Mouse (Mus musculus) ES-E14 (cell line): ENCODE measurements around the gene Kirrel3. TPM values are rescaled to one million over a fixed set of nuclear protein-coding genes. Genes with fewer than 3 reads are reported as not detected.

Source experiments
- DNase-seq: peaks from one replicate; pipeline ENCODE4 v3.0.0-alpha.2; 2013; ENCODE audit warnings: low read depth, low spot score
- H3K27ac ChIP-seq: 2 replicates; pipeline ENCODE4 v1.5.1; 2012; ENCODE audit warnings: low read depth, mild to moderate bottlenecking, low read length, moderate library complexity, mixed read lengths; ENCODE audit not compliant: poor library complexity, insufficient read depth, severe bottlenecking
- H3K36me3 ChIP-seq: 2 replicates; pipeline ENCODE4 v1.6.1; 2012; ENCODE audit warnings: mild to moderate bottlenecking, low read length, moderate library complexity, mixed read lengths; ENCODE audit not compliant: control insufficient read depth, poor library complexity, insufficient read depth, severe bottlenecking
- H3K4me1 ChIP-seq, 2 experiments: fragments of 150-350 bp in 1 of 2; sonication (generic) in 1 of 2; 2 replicates each; pipeline ENCODE4 v1.6.1; 2012; ENCODE audit warnings: low read length in 2 of 2, mild to moderate bottlenecking in 1 of 2, mixed read lengths in 1 of 2; ENCODE audit not compliant: control insufficient read depth in 2 of 2, insufficient read depth in 2 of 2, poor library complexity in 1 of 2
- H3K4me3 ChIP-seq, 2 experiments: fragments of 150-350 bp in 1 of 2; sonication (generic) in 1 of 2; 2 replicates each; pipeline ENCODE4 v1.5.1; 2012; ENCODE audit warnings: low read length in 2 of 2, low read depth in 1 of 2, mild to moderate bottlenecking in 1 of 2, mixed read lengths in 1 of 2; ENCODE audit not compliant: insufficient read depth in 1 of 2, poor library complexity in 1 of 2, severe bottlenecking in 1 of 2
- H3K9ac ChIP-seq: 2 replicates; pipeline ENCODE4 v1.6.1; 2012; ENCODE audit warnings: low read depth, mild to moderate bottlenecking, low read length, mixed read lengths; ENCODE audit not compliant: poor library complexity, insufficient read depth, severe bottlenecking
- H3K9me3 ChIP-seq: fragments of 150-350 bp; sonication (generic); 2 replicates; pipeline ENCODE4 v1.6.1; 2012; ENCODE audit warnings: low read depth, mild to moderate bottlenecking, low read length; ENCODE audit not compliant: control insufficient read depth, insufficient read depth
- CHD2 ChIP-seq: IDR thresholded peaks from 2 replicates; pipeline ENCODE4 v1.6.1; 2014; ENCODE audit warnings: mild to moderate bottlenecking, low read depth, low read length, inconsistent platforms
- HCFC1 ChIP-seq: IDR thresholded peaks from 2 replicates; pipeline ENCODE4 v1.6.1; 2012; ENCODE audit warnings: low read length, inconsistent platforms, borderline replicate concordance; ENCODE audit not compliant: insufficient read depth
- MAFK ChIP-seq: IDR thresholded peaks from 2 replicates; pipeline ENCODE4 v1.6.1; 2014; ENCODE audit warnings: mild to moderate bottlenecking, low read depth, low read length, inconsistent platforms; ENCODE audit not compliant: insufficient read depth
- ZC3H11A ChIP-seq: IDR thresholded peaks from 2 replicates; pipeline ENCODE4 v1.6.1; 2012; ENCODE audit warnings: low read depth, mild to moderate bottlenecking, inconsistent platforms, low read length, borderline replicate concordance
- ZNF384 ChIP-seq: IDR thresholded peaks from 2 replicates; pipeline ENCODE4 v1.6.1; 2012; ENCODE audit warnings: low read depth, low read length, inconsistent platforms
- in situ Hi-C, 2 experiments: fragments of 600-800 bp; cut with MboI; formaldehyde crosslinking; loops; one replicate each; pipeline ENCODE4 v1.15.1; 2025; ENCODE audit warnings: low sequenced_read_pairs in 2 of 2, inconsistent platforms in 1 of 2; ENCODE audit not compliant: unreplicated experiment in 2 of 2
- total RNA-seq: library from RNA; depleted of rRNA; stranded (reverse); fragments of 300-350 nt; gene quantifications from 2 replicates; pipeline ENCODE4 v1.2.3, GENCODE M21; 2012

Kirrel3 gene
- total RNA-seq, 1 experiment = 0.67 TPM

DNA sequence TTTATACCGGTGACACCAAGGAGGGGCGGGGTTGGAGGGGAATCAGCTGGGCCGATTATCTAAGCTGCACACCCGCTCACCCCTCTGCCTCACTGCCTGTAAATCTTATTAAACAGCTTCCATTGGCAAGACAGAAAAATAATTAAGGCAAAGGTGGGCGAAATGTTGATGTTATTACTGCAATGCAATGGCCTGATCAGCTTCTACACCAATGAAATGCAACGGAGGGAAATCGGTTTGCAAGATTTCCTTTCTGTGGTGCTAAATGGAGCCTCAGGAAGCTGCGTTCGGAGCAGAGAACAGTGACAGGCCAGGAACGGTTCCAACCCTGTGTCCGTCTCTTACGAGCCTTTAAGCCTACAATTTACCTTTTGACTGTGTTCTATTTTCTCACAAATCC, 475.0 kb downstream of the Kirrel3 start:
- no peak for DNase-seq
- H3K4me3 ChIP-seq = no peak overlapping the region
- H3K9ac ChIP-seq = no peak overlapping the region
- H3K4me1 ChIP-seq = no peaks in the 10 kb centered on the region
- in situ Hi-C loops = no loop called here
- no peak for TF ChIP-seq ZC3H11A
- TF ChIP-seq HCFC1 = no peak
- no peak for TF ChIP-seq MAFK
- TF ChIP-seq CHD2 = no peak
- no peak for TF ChIP-seq ZNF384
- no peaks in the 10 kb centered on the region for H3K9me3 ChIP-seq
- no peaks in the 10 kb centered on the region for H3K36me3 ChIP-seq
- H3K27ac ChIP-seq = no peak overlapping the region

DNA sequence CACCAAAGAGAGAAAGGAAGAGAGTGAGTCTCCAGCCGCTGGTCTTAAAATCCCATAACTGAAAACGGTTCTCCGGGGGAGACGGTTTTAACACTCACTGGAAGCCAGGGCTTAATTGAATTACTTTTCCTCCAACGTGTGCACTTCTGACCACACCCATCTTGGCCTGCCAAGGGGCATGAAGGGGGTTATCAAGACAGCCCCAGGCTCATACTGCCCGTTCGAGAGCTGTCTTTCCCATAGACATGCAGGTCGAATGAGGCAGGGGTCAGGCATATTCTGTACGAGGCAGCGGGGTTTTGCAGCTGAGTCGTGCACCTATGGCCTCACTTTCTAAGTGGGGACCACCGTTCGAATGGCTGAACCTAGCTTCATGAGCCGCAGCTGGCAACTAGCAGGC, 475.5 kb downstream of the Kirrel3 start:
- Histone ChIP-seq H3K9me3 (no peaks in the 10 kb centered on the region), H3K4me3 (no peak overlapping the region), H3K36me3 (no peaks in the 10 kb centered on the region), H3K27ac (no peak overlapping the region), H3K9ac (no peak overlapping the region), H3K4me1 (no peaks in the 10 kb centered on the region)
- DNase-seq = no peak
- in situ Hi-C loops = no loop called here
- TF ChIP-seq CHD2 = no peak
- no peak for TF ChIP-seq MAFK
- no peak for TF ChIP-seq ZC3H11A
- no peak for TF ChIP-seq HCFC1
- no peak for TF ChIP-seq ZNF384

DNA sequence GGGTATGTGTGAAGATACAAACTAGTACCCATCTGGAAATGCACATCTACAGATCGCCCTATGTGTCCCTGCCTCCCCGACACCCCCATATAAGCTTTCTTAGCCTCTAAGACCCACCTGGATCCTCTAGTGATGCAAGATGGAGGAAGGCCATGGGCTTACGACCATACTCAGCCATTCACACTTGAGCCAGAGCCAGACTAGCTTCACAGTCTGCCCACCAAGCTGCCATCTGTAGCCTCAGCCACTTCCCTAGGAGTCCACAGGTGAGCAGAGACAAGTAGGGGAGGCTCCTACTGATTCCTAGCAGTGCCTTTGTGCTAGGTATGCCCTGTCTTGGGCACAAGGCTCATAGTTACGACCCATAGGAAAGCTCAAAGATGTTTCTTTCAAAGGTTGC, 476.6 kb downstream of the Kirrel3 start:
- H3K9me3 ChIP-seq = no peaks in the 10 kb centered on the region
- H3K27ac ChIP-seq = no peak overlapping the region
- no peak for DNase-seq
- H3K4me1 ChIP-seq = no peaks in the 10 kb centered on the region
- in situ Hi-C loops = no loop called here
- H3K4me3 ChIP-seq = no peak overlapping the region
- no peaks in the 10 kb centered on the region for H3K36me3 ChIP-seq
- no peak overlapping the region for H3K9ac ChIP-seq
- TF ChIP-seq HCFC1 = no peak
- TF ChIP-seq ZC3H11A = no peak
- TF ChIP-seq CHD2 = no peak
- TF ChIP-seq ZNF384 = no peak
- no peak for TF ChIP-seq MAFK

DNA sequence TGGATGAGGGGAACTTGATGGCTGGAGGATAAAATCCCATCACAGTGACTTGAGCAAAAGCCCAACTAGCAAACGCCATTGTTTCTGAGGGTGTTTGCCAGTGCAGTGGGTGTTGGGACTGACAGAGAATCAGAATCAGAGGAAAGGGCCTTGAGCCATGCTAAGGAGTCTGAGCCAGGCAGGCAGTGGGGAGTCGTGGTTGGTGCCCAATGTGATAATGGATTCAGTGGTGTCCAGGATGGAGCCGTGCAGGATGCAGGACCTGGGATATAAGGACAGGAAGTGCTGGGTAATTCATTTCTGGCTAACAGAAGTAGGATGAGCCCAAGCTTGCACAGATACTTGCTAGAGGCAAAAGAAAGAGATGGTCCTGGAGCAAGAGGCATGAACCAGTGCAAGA, 477.9 kb downstream of the Kirrel3 start:
- no peaks in the 10 kb centered on the region for H3K36me3 ChIP-seq
- in situ Hi-C loops = no loop called here
- H3K9ac ChIP-seq = no peak overlapping the region
- no peak for TF ChIP-seq CHD2
- no peak for TF ChIP-seq ZC3H11A
- no peak for TF ChIP-seq HCFC1
- TF ChIP-seq MAFK = no peak
- TF ChIP-seq ZNF384 = no peak
- DNase-seq = no peak
- H3K4me1 ChIP-seq = no peaks in the 10 kb centered on the region
- H3K27ac ChIP-seq = no peak overlapping the region
- no peaks in the 10 kb centered on the region for H3K9me3 ChIP-seq
- no peak overlapping the region for H3K4me3 ChIP-seq

DNA sequence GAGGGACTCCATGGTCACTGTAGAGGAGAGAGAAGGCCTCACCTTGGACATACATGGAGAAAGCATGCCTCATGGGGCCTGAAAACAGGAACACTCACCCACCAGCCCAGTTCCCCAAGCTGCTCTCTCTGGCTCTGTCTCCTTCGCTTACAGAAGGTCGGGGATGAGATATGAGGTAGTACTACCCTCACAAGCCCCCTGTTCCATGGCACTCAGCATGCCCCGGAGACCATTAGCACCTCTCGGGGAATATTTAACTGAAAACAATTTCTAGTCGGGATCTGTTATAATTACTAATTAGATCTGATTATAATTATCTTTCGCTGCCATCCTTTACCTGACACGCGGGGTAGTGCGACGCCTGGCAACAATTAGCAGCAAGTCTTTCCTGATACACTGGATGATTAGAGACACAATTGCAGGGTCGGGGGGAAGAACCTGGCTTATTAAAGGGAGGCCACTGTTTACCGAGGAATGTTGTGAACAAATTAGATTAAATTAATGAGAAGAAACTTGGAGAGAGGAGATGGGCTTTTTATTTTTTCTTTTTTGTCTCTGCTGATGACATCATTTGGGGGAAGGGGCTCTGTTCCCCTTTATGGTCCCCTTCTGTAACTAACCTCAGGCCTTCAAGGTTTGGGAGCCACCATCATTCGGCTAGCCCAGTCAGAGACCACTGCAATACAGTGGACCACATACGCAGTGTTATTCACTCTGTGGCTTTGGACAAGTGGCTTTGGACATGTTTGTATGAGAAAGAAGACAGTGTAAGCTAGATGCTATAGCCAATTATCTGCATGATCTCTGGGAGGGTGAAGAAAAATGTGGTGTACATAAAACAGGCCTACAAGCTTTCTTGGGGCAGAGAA, 478.7 kb downstream of the Kirrel3 start:
- no peak overlapping the region for H3K9ac ChIP-seq
- no peak overlapping the region for H3K27ac ChIP-seq
- no peaks in the 10 kb centered on the region for H3K36me3 ChIP-seq
- no peaks in the 10 kb centered on the region for H3K4me1 ChIP-seq
- H3K4me3 ChIP-seq = no peak overlapping the region
- DNase-seq = no peak
- TF ChIP-seq ZC3H11A (no peak), ZNF384 (no peak), HCFC1 (no peak), CHD2 (no peak), MAFK (no peak)
- in situ Hi-C loops = no loop called here
- H3K9me3 ChIP-seq = no peaks in the 10 kb centered on the region
